Mouse (Mus musculus) cerebellum, adult 8-10 months (tissue): Measurements from ENCODE around the gene Aldh3b3.
"Not testable (repeated sequence)": the region's sequence is repeated elsewhere in the genome, so short reads cannot be mapped to it uniquely, and the experiment has no call there.

Experiments used
- DNase-seq: peaks from one replicate; pipeline ENCODE4 v3.0.0; 2022

Gene Aldh3b3

DNA sequence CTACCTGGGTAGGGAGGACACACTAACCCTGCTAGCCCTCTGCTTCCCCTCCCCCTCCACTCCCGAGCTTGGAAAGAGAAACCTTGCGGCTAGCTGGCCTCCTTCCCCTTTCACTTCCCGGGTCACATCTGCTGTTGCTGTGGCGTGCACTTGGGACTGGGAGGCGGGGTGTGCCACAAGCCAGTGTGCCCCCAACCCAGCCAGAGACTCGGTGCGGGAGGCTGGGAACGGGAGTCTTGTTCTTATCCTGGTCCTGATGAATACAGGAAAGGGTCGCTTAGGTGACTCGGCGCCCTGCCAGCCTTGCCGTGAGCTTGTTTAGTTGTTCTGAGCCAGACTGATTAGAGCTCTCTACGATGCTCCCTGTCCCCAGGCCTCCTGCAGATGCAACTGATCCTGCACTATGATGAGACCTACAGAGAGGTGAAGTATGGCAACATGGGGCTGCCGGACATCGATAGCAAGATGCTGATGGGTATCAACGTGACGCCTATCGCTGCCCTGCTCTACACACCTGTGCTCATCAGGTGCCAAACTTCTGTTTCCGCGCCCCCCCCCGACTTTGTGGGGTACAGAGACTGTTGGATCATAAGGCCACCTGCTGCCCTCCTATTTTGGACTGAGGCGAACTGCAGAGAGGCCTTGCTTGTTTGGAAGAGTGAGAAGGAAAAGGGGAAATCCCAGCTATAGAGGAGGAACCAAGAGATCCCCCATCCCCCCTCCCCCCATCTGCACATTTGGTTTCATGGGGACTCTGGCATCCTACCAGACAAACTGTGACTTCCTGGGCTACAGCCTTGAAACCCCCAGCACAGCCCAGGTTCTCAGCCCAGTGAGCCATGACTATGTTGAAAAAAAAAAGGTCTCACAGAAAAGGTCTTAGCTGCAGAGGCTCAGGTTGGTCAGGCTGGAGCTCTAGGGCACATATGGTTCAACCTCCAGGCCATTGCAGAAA is 22.3 kb upstream of the Aldh3b3 start:
- no peak for DNase-seq

DNA sequence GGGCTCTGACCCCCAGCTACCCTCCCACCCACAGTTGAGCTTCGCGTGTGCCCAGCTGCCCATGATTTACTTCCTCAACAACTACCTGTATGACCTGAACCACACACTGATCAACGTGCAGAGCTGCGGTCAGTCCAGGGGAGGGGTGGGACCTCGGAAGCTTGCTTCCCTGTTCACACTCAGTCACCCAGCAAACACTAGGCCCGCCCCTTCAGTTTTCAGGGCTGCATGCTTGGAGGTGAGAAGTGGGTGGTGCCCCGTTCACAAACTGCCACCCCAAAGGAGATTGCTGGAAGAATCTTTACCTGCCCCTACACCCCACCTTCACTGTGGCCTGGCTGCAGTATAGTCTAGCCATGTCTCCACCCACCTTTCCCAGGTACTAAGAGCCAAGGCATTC is 16.1 kb upstream of the Aldh3b3 start:
- DNase-seq = no peak

DNA sequence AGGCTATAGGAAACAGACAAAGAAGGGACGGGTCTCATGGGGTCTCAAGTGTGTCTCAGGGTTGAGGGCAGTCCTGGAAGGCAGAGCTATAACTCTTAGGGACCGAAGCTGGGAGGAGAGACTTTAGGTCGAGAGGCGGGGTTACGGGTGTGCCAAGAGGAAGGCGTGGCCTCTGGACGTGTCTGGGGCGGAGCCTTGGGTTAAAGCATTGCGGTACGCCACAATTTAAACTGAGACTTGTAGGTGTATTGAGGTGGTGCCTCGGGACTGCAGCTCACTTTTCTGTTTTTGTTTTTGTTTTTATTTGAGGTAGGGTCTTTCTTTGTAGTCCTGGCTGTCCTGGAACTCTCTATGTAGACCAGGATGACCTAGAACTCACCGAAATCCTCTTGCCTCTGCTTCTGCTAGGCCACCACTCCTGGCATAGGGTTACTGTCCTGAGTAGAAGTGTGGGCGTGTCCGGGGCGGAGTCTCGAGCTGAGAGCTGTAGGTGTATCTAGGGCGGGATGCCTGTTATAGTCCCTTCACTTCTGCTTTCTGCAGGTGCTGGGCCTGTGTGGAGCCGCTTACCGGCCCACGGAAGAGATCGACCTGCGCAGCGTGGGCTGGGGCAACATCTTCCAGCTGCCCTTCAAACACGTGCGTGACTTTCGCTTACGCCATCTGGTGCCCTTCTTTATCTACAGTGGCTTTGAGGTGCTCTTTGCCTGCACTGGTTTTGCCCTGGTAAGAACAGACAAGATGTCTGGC is 15.3 kb upstream of the Aldh3b3 start:
- no peak for DNase-seq

DNA sequence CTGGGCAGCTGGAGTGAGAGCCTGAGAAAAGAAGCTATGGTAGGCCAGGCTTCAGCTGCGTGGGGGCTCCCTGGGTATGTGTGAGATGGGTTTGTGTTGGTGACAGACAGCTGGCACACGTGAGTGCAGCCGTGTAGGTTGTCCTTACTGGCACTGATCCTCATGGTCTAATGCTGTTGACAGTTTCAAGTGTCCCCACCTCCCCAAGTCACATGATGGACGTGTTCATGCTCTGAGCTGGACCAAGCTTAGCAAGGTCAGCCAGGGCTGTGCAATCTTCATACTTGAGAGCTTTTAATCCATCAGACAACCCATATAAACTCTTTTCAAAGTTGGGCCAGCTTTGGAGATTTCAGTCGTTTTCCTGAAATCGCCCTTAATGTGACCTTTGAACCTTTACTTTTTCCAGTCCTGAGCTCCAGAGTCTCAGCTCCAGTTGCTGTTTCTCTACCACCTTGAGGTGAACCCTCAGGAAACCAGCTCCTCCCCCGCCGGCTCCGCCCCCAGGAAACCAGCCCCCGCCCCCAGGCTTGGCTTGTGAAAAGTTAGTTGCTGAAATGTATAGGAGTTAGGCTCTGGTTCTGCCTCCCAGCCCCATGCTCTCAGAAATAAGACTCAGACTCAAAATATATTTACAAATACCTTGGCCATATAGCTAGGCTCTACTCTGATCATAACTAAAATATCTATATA is 12.4 kb upstream of the Aldh3b3 start:
- no peak for DNase-seq

DNA sequence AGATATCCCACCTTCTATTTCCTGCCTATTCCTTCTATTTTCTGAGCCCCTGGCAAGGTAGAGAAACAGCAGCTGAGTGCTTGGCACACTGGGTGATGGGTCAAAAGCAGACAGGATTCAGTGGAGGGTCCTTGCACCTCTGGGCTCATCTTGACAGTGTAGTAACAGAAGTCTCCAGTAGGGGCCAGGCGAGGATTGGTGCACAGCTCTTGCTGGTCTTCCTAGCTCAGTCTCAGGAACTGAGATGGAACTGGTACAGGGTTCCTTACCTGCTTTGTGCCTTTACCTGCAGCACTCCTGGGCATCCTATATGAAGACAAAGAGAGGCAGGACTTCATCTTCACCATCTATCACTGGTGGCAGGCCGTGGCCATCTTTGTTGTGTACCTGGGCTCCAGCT is 11.7 kb upstream of the Aldh3b3 start:
- DNase-seq = peak; percentile 66

DNA sequence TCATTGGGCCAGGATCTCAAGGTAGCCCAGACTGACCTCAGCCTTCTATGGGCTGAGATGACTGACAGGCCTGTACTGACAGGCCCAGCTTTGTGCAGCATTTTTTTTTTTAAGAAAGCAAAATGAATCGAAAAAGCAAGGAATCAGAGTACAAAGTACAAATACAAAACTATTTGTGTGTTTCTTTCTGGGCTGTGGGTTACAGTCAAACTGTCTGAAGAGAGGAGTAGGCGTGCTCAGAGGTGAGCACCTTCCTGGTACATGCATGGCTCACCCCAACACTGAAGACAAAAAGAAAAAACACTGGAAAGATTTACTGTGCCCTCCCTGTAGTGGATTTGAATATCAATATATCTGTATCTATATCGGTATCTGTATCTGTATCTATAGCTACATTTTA is 10.6 kb upstream of the Aldh3b3 start:
- no peak for DNase-seq

DNA sequence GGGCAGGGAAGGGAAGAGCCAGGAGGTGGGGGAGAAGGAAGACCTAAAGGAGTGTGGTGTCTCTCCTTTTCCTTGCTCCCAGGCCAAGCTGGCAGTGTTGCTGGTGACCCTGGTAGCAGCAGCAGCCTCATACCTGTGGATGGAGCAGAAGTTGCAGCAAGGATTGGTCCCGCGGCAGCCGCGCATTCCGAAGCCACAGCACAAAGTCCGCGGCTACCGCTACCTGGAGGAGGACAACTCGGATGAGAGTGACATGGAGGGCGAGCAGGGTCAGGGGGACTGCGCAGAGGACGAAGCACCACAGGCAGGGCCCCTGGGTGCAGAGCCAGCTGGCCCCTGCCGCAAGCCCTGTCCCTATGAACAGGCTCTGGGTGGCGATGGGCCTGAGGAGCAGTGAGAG is 9.9 kb upstream of the Aldh3b3 start:
- DNase-seq = no peak

DNA sequence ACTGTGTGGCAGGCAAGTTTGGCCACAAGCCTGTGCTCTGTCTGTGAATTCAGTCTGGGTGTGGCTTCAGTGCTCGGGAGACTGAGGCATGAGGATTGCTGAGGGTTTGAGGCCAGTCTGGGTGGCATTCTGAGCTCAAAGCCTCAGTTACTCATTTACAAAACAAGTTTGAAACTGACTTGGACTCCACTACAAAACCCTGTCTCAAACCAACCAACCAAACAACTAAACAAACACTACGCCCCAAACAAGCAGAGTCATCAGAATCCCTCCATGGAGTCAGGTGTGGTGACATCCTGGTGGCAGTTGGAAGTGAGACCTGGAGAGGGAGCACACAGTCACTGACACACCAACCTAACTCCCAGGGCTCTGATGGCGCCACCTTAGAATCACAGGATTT is 8.1 kb upstream of the Aldh3b3 start:
- no peak for DNase-seq

DNA sequence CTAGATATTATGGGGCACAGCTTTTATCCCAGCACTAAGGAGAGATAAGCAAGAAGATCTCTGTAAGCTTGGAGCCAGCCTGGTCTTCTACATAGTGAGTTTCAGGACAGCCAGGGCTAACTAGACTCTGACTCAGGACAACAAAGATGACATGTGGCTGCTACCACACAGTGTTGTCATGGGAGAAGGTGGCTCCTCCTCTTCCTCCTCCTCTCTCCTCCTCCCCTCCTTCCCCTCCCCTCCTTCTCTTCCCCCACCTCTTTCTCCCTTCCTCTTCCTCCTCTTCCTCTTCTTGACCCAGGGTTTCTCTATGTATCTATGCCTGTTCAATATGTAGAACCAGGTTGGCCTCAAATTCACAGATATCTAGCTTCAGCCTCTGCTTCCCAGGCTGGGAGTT is 7.0 kb upstream of the Aldh3b3 start:
- DNase-seq = no peak

DNA sequence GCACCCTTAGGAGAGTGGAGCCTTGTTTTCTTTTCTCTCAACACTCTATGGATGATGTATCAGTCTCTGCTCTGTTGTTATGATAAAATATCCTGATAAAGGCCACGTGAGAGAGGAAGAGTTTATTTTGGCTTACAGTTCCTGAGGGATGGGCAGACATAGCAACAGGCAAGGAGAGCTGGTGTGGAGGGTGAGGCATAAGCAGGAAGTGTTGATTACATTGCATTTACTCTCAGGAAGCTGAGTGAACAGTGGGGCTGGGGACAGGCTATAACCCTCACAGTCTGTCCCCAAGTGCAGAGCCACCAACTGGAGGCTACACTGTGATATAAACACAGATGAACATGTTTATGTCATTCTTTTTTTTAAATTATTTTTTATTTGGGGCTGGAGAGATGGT is 6.3 kb upstream of the Aldh3b3 start:
- DNase-seq = no peak

DNA sequence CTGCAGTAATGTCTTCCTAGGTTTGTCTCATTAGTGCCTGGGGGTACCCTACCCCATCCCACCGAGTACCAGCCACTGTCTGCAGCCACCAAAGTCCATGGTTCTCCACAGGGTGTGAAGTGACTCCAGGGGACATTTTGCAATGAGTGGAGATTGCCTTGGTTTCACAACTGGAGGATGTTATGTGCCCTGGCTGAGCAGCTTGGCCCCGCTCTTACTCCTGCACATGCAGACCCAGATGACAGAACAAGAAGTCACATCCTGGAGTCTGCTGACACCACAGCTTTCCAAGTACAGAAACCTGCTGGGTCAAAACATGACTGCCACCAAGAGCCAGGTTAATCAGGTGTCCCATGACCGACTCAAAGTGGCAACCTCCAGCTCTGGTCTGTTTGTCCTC is 3.4 kb upstream of the Aldh3b3 start:
- DNase-seq = no peak

DNA sequence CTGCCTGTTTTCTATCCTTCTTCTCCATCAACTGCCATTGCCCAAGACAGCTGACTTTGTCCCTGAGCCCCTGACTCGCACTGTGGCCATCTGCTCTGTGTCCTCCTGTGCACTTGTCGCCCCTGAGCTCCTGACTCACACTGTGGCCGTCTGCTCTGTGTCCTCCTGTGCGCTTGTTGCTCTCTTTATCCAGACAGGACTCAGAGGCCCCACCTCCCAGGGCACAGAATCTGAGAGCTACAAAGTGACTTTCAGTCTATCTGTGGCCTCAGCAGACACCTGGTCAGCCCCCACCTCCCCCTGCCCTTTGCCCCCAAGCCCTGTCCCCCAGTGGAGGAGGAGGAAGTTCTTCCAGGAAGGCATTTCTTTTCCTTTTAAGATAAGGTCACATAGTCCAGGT is 2.6 kb upstream of the Aldh3b3 start:
- DNase-seq = no peak

DNA sequence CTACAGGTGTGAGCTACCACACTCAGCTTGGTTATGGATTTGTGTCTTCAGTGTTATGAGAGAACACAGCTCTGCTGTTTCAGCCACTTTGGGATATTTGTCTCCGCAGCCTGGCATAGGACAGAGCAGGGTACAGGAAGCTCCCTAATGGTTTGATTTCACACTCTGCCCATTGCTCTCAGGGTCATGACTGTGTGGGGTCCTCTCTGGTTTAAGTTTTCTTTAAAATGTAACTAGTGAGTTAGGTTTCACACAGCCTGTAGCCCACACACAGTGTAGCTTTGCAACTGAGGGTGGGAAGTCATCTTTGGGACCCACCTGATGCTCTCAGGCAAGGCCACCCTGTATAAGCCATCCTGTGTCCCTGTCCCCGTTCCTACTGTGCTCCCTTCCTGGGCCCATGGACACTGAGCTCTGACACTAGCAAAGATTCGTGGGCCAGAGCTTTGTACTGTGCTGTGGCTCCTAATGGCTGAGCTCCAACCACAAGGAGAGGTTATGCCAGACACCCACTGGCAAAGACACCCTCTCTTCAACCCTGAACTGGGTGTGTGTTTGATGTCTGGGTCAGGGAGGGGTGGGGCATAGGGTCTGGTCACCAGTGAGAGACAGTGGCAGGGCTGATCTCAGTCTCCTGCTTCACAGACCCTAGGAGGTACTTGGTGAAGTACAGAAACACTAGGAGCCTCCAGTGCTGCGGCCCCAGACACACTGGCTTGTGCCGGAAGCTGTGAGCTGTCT is 979 bp upstream of the Aldh3b3 start:
- not testable (repeated sequence) for DNase-seq

DNA sequence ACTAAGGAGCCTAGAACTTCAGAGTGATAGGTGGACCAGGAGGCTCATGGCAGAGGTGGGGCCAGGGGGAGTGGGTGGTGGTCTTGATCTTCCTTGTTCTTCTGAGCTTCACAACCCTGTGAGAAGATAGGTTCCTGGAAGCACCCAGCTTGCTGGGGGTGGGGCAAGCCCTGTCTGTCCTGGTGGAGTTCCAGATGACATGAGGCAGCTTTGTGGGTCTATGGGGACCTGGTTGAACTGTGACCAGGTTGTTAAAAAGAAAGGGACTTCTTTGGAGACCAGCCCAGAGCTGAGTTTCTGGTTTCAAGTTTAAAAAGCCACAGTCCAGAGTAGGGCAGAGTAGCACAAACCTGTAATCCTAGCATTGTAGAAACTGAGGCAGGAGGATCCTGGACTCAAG is 585 bp downstream of the Aldh3b3 start:
- no peak for DNase-seq

DNA sequence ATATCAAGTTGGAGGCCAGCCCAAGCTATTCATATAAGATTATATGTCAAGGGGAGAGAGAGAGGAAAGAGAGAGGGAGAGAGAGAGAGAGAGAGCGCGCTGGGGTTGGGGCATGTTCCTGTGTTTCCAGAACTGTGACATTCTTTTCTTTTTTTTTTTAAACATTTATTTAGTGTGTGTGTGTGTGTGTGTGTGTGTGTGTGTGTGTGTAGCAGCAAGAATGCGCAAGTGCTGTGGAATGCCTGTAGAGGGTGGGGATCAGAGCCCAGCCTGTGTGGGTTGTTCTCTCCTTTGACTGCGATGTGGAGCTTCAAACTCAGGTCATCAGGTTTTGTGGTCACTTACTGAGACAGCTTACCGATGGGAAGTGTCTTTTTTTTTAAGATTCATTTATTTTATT is 1.8 kb downstream of the Aldh3b3 start:
- DNase-seq = no peak

DNA sequence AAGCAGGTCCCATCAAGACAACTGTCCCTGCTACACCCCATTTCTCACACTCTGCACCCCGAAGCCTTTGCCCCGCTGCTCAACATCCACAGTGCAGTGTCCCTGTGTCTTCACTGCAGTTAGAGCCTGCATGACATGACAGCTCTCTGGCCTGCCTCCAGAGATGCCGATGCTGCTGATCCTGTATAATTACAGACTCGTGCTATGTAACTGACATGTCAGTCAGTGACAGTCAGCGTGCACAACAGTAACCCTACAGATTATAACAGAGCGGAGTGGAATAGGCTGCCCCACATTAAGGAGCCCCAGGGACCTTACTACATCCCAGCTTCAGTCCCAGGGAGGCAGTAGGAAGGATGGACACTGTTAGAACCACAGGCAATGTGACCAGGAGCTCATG is 3.4 kb downstream of the Aldh3b3 start:
- DNase-seq = not testable (repeated sequence)

DNA sequence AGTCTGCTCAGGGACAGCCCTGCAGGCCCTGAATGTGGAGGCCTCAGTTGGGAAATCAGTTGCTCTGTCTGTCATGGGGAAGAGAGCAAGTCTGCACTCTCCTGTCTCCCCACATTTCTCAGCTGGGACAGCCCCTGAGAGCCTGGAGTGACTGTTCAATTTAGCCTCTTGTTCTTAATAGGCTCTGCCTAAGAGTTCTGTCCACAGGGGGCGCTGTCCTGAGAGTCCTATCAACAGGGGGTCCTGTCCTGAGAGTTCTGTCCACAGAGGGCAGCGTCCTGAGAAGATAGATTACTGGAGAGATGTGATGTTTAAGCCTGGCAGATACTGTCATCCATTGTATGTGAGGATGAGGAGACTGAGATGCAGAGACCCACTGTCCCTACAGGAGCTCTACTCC is 4.0 kb downstream of the Aldh3b3 start:
- DNase-seq = no peak

DNA sequence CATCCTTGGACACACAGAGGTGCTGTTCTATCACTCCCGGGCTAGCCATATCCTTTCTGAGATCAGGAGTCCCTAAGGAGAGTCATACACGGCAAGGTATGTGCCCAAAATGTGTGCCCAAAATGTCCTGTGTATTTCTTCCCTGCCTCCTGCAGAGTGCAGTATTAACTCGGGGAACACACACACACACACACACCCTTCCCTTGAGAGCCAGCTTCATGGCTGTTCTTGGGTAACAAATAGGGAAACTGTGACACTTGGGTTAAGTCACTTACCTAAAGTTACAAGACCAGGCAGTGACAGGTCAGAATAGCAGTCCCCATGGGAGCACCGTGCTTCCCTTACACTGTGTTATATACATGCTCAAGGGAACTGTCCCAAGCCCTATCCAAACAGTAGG is 5.6 kb downstream of the Aldh3b3 start:
- no peak for DNase-seq

DNA sequence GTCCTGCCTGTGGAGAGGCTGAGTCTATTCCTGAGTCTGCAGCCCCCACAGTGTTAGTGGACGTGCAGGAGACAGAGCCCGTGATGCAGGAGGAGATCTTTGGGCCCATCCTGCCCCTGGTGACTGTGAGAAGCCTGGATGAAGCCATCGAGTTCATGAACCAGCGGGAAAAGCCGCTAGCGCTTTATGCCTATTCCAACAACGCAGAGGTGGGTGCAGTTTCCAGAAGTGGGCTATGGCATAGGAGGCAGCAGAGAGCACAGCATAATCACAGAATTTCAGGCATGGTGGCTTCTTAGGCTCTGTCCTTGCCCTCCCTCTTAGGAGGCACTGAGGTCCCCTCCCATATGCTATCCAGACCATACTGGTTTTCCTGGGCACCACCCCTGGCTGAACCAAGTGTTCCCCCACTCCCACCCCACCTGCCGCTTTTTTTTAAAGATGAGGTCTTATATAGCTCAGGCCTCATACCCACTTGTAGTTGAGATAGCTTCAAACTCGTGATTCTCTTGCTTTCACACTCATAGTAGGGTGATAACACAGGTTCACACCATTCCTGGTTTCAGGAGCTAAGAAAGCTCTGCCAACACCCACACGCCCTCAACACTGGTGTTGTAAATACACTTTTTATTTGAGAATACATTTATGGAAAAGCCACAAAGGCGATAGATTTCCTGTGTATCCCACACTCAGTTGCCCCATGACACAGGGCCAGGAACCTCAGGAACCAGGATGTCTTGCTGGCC is 8.1 kb downstream of the Aldh3b3 start:
- DNase-seq = no peak

DNA sequence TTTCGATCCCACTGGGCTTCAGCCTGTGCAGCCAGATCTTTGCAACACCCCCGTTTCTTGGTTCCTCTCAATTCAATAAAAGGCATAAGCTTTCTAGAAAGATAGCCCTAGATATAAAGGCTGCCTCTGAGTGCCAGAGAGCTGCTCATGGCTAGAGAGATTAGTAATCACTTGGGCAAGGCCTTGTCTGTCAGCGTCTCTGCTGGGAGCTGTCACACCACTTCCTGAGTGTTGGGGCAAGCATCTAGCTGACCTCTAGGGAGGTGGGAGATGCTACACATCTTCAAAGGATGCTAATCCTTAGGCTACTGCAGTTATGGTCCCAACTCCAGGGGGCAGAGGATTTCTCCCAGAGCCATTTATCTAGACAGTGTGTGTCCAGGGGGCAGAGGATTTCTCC is 8.8 kb downstream of the Aldh3b3 start:
- DNase-seq = no peak

DNA sequence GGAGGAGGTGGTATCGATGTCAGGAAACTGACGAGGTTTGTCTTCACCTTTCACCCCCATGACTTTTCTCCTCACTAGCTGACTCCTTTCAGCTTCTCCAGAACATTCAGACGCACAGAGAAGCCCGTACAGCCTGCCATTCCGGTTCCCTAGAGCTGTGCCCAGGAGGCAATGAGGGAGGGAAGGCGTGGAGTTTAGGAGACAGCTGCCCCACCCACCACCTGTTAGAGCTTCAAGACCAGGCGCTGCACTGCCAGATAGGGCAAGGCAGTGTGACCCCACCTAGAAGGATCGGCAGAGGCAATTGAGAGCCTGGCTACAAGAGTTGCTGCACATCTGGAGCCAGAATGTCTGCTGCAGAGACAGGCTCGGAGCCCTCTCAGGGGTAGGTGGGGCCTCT is 13.8 kb downstream of the Aldh3b3 start, which contains the start of gene Aldh3b2:
Aldh3b2 (plus strand) TSS at position 100 of the 400 bp plus-strand sequence.
- no peak for DNase-seq

DNA sequence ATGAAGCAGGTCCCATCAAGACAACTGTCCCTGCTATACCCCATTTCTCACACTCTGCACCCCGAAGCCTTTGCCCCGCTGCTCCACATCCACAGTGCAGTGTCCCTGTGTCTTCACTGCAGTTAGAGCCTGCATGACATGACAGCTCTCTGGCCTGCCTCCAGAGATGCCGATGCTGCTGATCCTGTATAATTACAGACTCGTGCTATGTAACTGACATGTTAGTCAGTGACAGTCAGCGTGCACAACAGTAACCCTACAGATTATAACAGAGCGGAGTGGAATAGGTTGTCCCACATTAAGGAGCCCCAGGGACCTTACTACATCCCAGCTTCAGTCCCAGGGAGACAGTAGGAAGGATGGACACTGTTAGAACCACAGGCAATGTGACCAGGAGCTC is 16.2 kb downstream of the Aldh3b3 start:
- DNase-seq = not testable (repeated sequence)
